Mouse (Mus musculus): ENCODE data around the gene Samhd1. TPM values are rescaled to one million over a fixed set of nuclear protein-coding genes. Genes with fewer than 3 reads are reported as not detected.
"Not testable (repeated sequence)": the region's sequence is repeated elsewhere in the genome, so short reads cannot be mapped to it uniquely, and the experiment has no call there.

The Samhd1 gene
- 10 to 100 TPM; 22.4 to 38.9 (median 31.0) TPM for total RNA-seq (2022)

- DNase-seq: peak; percentile 95
These were observed at the start of gene Samhd1 for GRCm38 (mm10) chr2:157135014-157135413. Samhd1 (minus strand) TSS chr2:157135265.

- DNase-seq: no peak
These were observed 43.1 kb upstream of the Samhd1 start for GRCm38 (mm10) chr2:157178167-157178566.

GRCm38 (mm10) chr2:157176248-157176647 is 41.2 kb upstream of the Samhd1 start:
- DNase-seq: no peak

- no peak for DNase-seq
These were observed 39.4 kb upstream of the Samhd1 start for GRCm38 (mm10) chr2:157174416-157174815.

GRCm38 (mm10) chr2:157173555-157173954 is 38.5 kb upstream of the Samhd1 start:
- DNase-seq: no peak

- no peak for DNase-seq
These were observed 37.9 kb upstream of the Samhd1 start for GRCm38 (mm10) chr2:157172984-157173383.

- DNase-seq: no peak
These were observed 35.6 kb upstream of the Samhd1 start for GRCm38 (mm10) chr2:157170626-157171025.

GRCm38 (mm10) chr2:157170166-157170565 is 35.1 kb upstream of the Samhd1 start:
- no peak for DNase-seq

GRCm38 (mm10) chr2:157166371-157167080 is 31.5 kb upstream of the Samhd1 start:
- DNase-seq: no peak

GRCm38 (mm10) chr2:157165312-157166224 is 30.5 kb upstream of the Samhd1 start:
- not testable (repeated sequence) for DNase-seq

GRCm38 (mm10) chr2:157164101-157164500 is 29.0 kb upstream of the Samhd1 start:
- DNase-seq: no peak

- no peak for DNase-seq
These were observed 21.0 kb upstream of the Samhd1 start for GRCm38 (mm10) chr2:157156079-157156478.

- DNase-seq: no peak
These were observed 18.2 kb upstream of the Samhd1 start for GRCm38 (mm10) chr2:157153235-157153634.

- DNase-seq: no peak
These were observed 13.4 kb upstream of the Samhd1 start for GRCm38 (mm10) chr2:157148417-157148816.

- no peak for DNase-seq
These were observed 12.4 kb upstream of the Samhd1 start for GRCm38 (mm10) chr2:157147397-157148020.

GRCm38 (mm10) chr2:157145173-157145572 is 10.1 kb upstream of the Samhd1 start:
- no peak for DNase-seq

GRCm38 (mm10) chr2:157144132-157144531 is 9.1 kb upstream of the Samhd1 start:
- DNase-seq: no peak

- DNase-seq: no peak
These were observed 6.9 kb upstream of the Samhd1 start for GRCm38 (mm10) chr2:157141962-157142361.

- no peak for DNase-seq
These were observed 4.3 kb upstream of the Samhd1 start for GRCm38 (mm10) chr2:157139251-157139802.

- no peak for DNase-seq
These were observed 3.7 kb upstream of the Samhd1 start for GRCm38 (mm10) chr2:157138808-157139207.

GRCm38 (mm10) chr2:157137959-157138731 is 3.1 kb upstream of the Samhd1 start:
- no peak for DNase-seq

GRCm38 (mm10) chr2:157136646-157137045 is 1.6 kb upstream of the Samhd1 start:
- no peak for DNase-seq
